Mouse (Mus musculus) MEL (cell line): ENCODE measurements around the gene Galnt5. TPM values are rescaled to one million over a fixed set of nuclear protein-coding genes. Genes with fewer than 3 reads are reported as not detected.

ENCODE experiments used
- DNase-seq: peaks from one replicate; pipeline ENCODE4 v3.0.0; 2011; ENCODE audit warnings: low read depth, low spot score
- H3K27ac ChIP-seq: 2 replicates; pipeline ENCODE4 v1.5.1; 2012; ENCODE audit warnings: low read depth, mild to moderate bottlenecking, control low read depth, low read length, moderate library complexity; ENCODE audit not compliant: control insufficient read depth
- H3K27me3 ChIP-seq, 2 experiments: fragments of 150-350 bp in 1 of 2; sonication (generic) in 1 of 2; 2 replicates each; pipeline ENCODE4 v1.6.1; 2012; ENCODE audit warnings: low read length in 2 of 2, mild to moderate bottlenecking in 2 of 2, improper control_type of control experiment in 1 of 2, moderate library complexity in 1 of 2; ENCODE audit not compliant: insufficient read depth in 2 of 2, control insufficient read depth in 1 of 2
- H3K36me3 ChIP-seq, 2 experiments: 2 replicates each; pipeline ENCODE4 v1.6.1; 2012 to 2014; ENCODE audit warnings: low read length in 2 of 2, improper control_type of control experiment in 1 of 2, inconsistent platforms in 1 of 2, mild to moderate bottlenecking in 1 of 2; ENCODE audit not compliant: insufficient read depth in 2 of 2, control insufficient read depth in 1 of 2
- H3K4me1 ChIP-seq, 2 experiments: fragments of 150-350 bp in 1 of 2; sonication (generic) in 1 of 2; 2 replicates each; pipeline ENCODE4 v1.6.1; 2012; ENCODE audit warnings: low read length in 2 of 2, improper control_type of control experiment in 1 of 2, mild to moderate bottlenecking in 1 of 2; ENCODE audit not compliant: insufficient read depth in 2 of 2, control insufficient read depth in 1 of 2
- H3K4me3 ChIP-seq, 2 experiments: fragments of 150-350 bp in 1 of 2; sonication (generic) in 1 of 2; 2 replicates each; pipeline ENCODE4 v1.5.1; 2012; ENCODE audit warnings: low read depth in 2 of 2, low read length in 2 of 2, mild to moderate bottlenecking in 2 of 2, moderate library complexity in 2 of 2, control low read depth in 1 of 2, improper control_type of control experiment in 1 of 2; ENCODE audit not compliant: control insufficient read depth in 1 of 2, insufficient read depth in 1 of 2
- H3K79me2 ChIP-seq: 2 replicates; pipeline ENCODE4 v1.6.1; 2012; ENCODE audit warnings: mild to moderate bottlenecking, low read length, moderate library complexity; ENCODE audit not compliant: control insufficient read depth, poor library complexity, insufficient read depth
- H3K9ac ChIP-seq: 2 replicates; pipeline ENCODE4 v1.6.1; 2012; ENCODE audit warnings: low read depth, mild to moderate bottlenecking, control low read depth, low read length, moderate library complexity; ENCODE audit not compliant: control insufficient read depth, poor library complexity, severe bottlenecking
- H3K9me3 ChIP-seq: fragments of 150-350 bp; sonication (generic); replicated peaks from 2 replicates; pipeline ENCODE4 v1.6.1; 2012; ENCODE audit warnings: mild to moderate bottlenecking, low read length, improper control_type of control experiment, moderate library complexity; ENCODE audit not compliant: insufficient read depth
- BHLHE40 ChIP-seq: IDR thresholded peaks from 2 replicates; pipeline ENCODE4 v1.6.1; 2012; ENCODE audit warnings: low read depth, mild to moderate bottlenecking, inconsistent platforms, low read length, improper control_type of control experiment, borderline replicate concordance
- CHD1 ChIP-seq: IDR thresholded peaks from 2 replicates; pipeline ENCODE4 v1.6.1; 2012; ENCODE audit warnings: low read depth, mild to moderate bottlenecking, inconsistent platforms, low read length, improper control_type of control experiment
- CTCF ChIP-seq, 3 experiments: IDR thresholded peaks in 2 of 3; conservative IDR thresholded peaks in 1 of 3; 2 replicates each; pipeline ENCODE4 v1.5.1; 2011 to 2012; ENCODE audit warnings: low read length in 3 of 3, low read depth in 2 of 3, mild to moderate bottlenecking in 2 of 3, improper control_type of control experiment in 1 of 3, inconsistent platforms in 1 of 3, mixed read lengths in 1 of 3, moderate library complexity in 1 of 3; ENCODE audit not compliant: control insufficient read depth in 1 of 3, insufficient read depth in 1 of 3, poor library complexity in 1 of 3, severe bottlenecking in 1 of 3
- E2F4 ChIP-seq: IDR thresholded peaks from 2 replicates; pipeline ENCODE4 v1.6.1; 2011; ENCODE audit warnings: low read depth, low read length, improper control_type of control experiment, borderline replicate concordance
- EP300 ChIP-seq, 2 experiments: IDR thresholded peaks; 2 replicates each; pipeline ENCODE4 v1.6.1; 2011; ENCODE audit warnings: improper control_type of control experiment in 2 of 2, low read length in 2 of 2, low read depth in 1 of 2, mild to moderate bottlenecking in 1 of 2
- ETS1 ChIP-seq: IDR thresholded peaks from 2 replicates; pipeline ENCODE4 v1.6.1; 2012; ENCODE audit warnings: low read depth, mild to moderate bottlenecking, inconsistent platforms, low read length, improper control_type of control experiment, moderate library complexity
- JUND ChIP-seq: IDR thresholded peaks from 2 replicates; pipeline ENCODE4 v1.6.1; 2011; ENCODE audit warnings: low read depth, mild to moderate bottlenecking, improper control_type of control experiment, low read length
- KAT2A ChIP-seq: conservative IDR thresholded peaks from 2 replicates; pipeline ENCODE4 v1.6.1; 2012; ENCODE audit warnings: low read depth, low read length, improper control_type of control experiment, inconsistent platforms
- MAFK ChIP-seq: IDR thresholded peaks from 2 replicates; pipeline ENCODE4 v1.6.1; 2011; ENCODE audit warnings: low read depth, mild to moderate bottlenecking, low read length, improper control_type of control experiment, borderline replicate concordance
- MEF2A ChIP-seq: IDR thresholded peaks from 2 replicates; pipeline ENCODE4 v1.6.1; 2014; ENCODE audit warnings: low read depth, mild to moderate bottlenecking, inconsistent platforms, low read length, improper control_type of control experiment; ENCODE audit not compliant: poor library complexity, insufficient replicate concordance, severe bottlenecking; ENCODE audit errors: extremely low read depth
- MXI1 ChIP-seq: IDR thresholded peaks from 2 replicates; pipeline ENCODE4 v1.6.1; 2011; ENCODE audit warnings: mild to moderate bottlenecking, low read depth, low read length, improper control_type of control experiment
- MYC ChIP-seq: IDR thresholded peaks from 2 replicates; pipeline ENCODE4 v1.6.1; 2011; ENCODE audit warnings: low read depth, mild to moderate bottlenecking, low read length, improper control_type of control experiment, moderate library complexity
- NELFE ChIP-seq: IDR thresholded peaks from 2 replicates; pipeline ENCODE4 v1.6.1; 2011; ENCODE audit warnings: low read depth, low read length, improper control_type of control experiment
- NRF1 ChIP-seq: IDR thresholded peaks from 2 replicates; pipeline ENCODE4 v1.6.1; 2014; ENCODE audit warnings: low read depth, mild to moderate bottlenecking, inconsistent platforms, low read length, improper control_type of control experiment, moderate library complexity; ENCODE audit not compliant: poor library complexity, insufficient read depth, severe bottlenecking
- SIN3A ChIP-seq: IDR thresholded peaks from 2 replicates; pipeline ENCODE4 v1.6.1; 2012; ENCODE audit warnings: low read length, improper control_type of control experiment, inconsistent platforms
- SMC3 ChIP-seq: IDR thresholded peaks from 2 replicates; pipeline ENCODE4 v1.6.1; 2011; ENCODE audit warnings: low read depth, low read length, improper control_type of control experiment
- TAL1 ChIP-seq: IDR thresholded peaks from 2 replicates; pipeline ENCODE4 v1.6.1; 2012; ENCODE audit warnings: mild to moderate bottlenecking, inconsistent platforms, low read length, moderate library complexity, mixed read lengths
- TBP ChIP-seq: IDR thresholded peaks from 2 replicates; pipeline ENCODE4 v1.8.0; 2011; ENCODE audit warnings: low read depth, low read length, improper control_type of control experiment
- UBTF ChIP-seq: IDR thresholded peaks from 2 replicates; pipeline ENCODE4 v1.6.1; 2012; ENCODE audit warnings: low read depth, mild to moderate bottlenecking, inconsistent platforms, low read length, improper control_type of control experiment, moderate library complexity, borderline replicate concordance; ENCODE audit not compliant: insufficient read depth
- ZC3H11A ChIP-seq: IDR thresholded peaks from 2 replicates; pipeline ENCODE4 v1.6.1; 2012; ENCODE audit warnings: low read depth, mild to moderate bottlenecking, inconsistent platforms, low read length, improper control_type of control experiment
- ZKSCAN1 ChIP-seq: IDR thresholded peaks from 2 replicates; pipeline ENCODE4 v1.6.1; 2012; ENCODE audit warnings: low read depth, mild to moderate bottlenecking, inconsistent platforms, low read length, improper control_type of control experiment, moderate library complexity
- polyA plus RNA-seq, 2 experiments: library from polyadenylated mRNA; stranded (reverse) in 1 of 2; unstranded in 1 of 2; fragments of >175 nt in 1 of 2; fragments of >200 nt in 1 of 2; gene quantifications; 2 replicates each; pipeline versions ENCODE4 v1.2.1 to v1.2.4; 2012; ENCODE audit warnings: low replicate concordance in 2 of 2, low read depth in 1 of 2; ENCODE audit not compliant: insufficient read length in 2 of 2, insufficient read depth in 1 of 2, missing spikeins in 1 of 2
- total RNA-seq: library from RNA; depleted of rRNA; stranded (reverse); fragments of 300-350 nt; gene quantifications from 2 replicates; pipeline ENCODE4 v1.2.3, GENCODE M21; 2012; rRNA removed

Galnt5 gene
- total RNA-seq (not detected in 2 replicates), polyA plus RNA-seq (not detected)

- no peak within 1 kb of the TSS for H3K4me3 ChIP-seq
Observed at GRCm38 (mm10) chr2:57997752-57998430, at the start of gene Galnt5. TSS of gene Galnt5 (plus strand) at chr2:57997884.

GRCm38 (mm10) chr2:57951620-57952019 lies 46.1 kb upstream of the Galnt5 start:
- H3K27ac ChIP-seq = no peak overlapping the region
- DNase-seq = no peak
- no peaks in the 10 kb centered on the region for H3K36me3 ChIP-seq
- H3K79me2 ChIP-seq = no peaks in the 10 kb centered on the region
- TF ChIP-seq ZKSCAN1 (no peak), ZC3H11A (no peak), ETS1 (no peak), TAL1 (no peak), MYC (no peak), SMC3 (no peak), UBTF (no peak), MXI1 (no peak), SIN3A (no peak), MEF2A (no peak), NRF1 (no peak), TBP (no peak), E2F4 (no peak), EP300 (IDR thresholded peaks at IDR 0.05; ENCODE audit: low read depth in 1 of 2, low read length in 2 of 2) (no peak), NELFE (no peak), CTCF (IDR thresholded peaks at IDR 0.05 in 2 of 3, conservative IDR thresholded peaks at IDR 0.05 in 1 of 3; ENCODE audit: control insufficient read depth in 1 of 3, insufficient read depth in 1 of 3, low read depth in 2 of 3, low read length in 3 of 3, poor library complexity in 1 of 3, severe bottlenecking in 1 of 3) (no peak), BHLHE40 (no peak), CHD1 (no peak)
- no peaks in the 10 kb centered on the region for H3K4me1 ChIP-seq
- no peaks in the 10 kb centered on the region for H3K27me3 ChIP-seq
- no peak overlapping the region for H3K9ac ChIP-seq
- no peaks in the 10 kb centered on the region for H3K9me3 ChIP-seq
- H3K4me3 ChIP-seq = no peak overlapping the region

More at GRCm38 (mm10) chr2:57997752-57998430, at the start of gene Galnt5:
- no peaks in the 10 kb centered on the region for H3K4me1 ChIP-seq
- no peak within 1 kb of the TSS for H3K27ac ChIP-seq
- H3K79me2 ChIP-seq = no peaks in the 10 kb centered on the region
- H3K36me3 ChIP-seq = no peaks in the 10 kb centered on the region
- no peak for DNase-seq
- H3K27me3 ChIP-seq = no peaks in the 10 kb centered on the region
- H3K9ac ChIP-seq = no peak within 1 kb of the TSS
- no peaks in the 10 kb centered on the region for H3K9me3 ChIP-seq
- TF ChIP-seq MAFK (no peak), NRF1 (no peak), JUND (no peak), KAT2A (no peak), SMC3 (no peak)
